Mouse (Mus musculus) heart, postnatal 10 days (tissue): Measurements from ENCODE around the gene Akt1s1. TPM values are rescaled to one million over a fixed set of nuclear protein-coding genes. Genes with fewer than 3 reads are reported as not detected.
A peak's percentile ranks its signal among the peaks of the same experiment; 100 is the strongest.

Source experiments
- DNase-seq, 2 experiments: peaks; one replicate each; pipeline ENCODE4 v3.0.0; 2021
- intact Hi-C: fragments of 180-260 bp; cut with DNase I; formaldehyde crosslinking; loops from one replicate; pipeline ENCODE4 v1.15.1; 2025
- total RNA-seq, 2 experiments: library from RNA; stranded (reverse); gene quantifications; 2 replicates each; pipeline ENCODE4 v1.2.3; 2021

Gene Akt1s1
- total RNA-seq, 2 experiments from 2014 or later, result 76.8 to 78.4 TPM

GRCm38 (mm10) chr7:44821666-44822448 is 26.9 kb upstream of the Akt1s1 start:
- intact Hi-C loops, result loop anchor here (5.0 kb wide), 1 partner anchor 95 kb away; no protein-coding TSS in a partner anchor
- DNase-seq, result no peak

GRCm38 (mm10) chr7:44823409-44823808 is 25.4 kb upstream of the Akt1s1 start:
- DNase-seq, result no peak
- intact Hi-C loops, result loop anchor here (5.0 kb wide), 1 partner anchor 96 kb away; no protein-coding TSS in a partner anchor

GRCm38 (mm10) chr7:44824872-44825271 is 23.9 kb upstream of the Akt1s1 start:
- intact Hi-C loops, result loop anchor here (5.0 kb wide), 2 partner anchors 98 to 178 kb away; no protein-coding TSS in a partner anchor
- DNase-seq, result peak; percentile 84 to 92

GRCm38 (mm10) chr7:44826771-44827170 is 22.0 kb upstream of the Akt1s1 start:
- intact Hi-C loops, result loop anchor here (5.0 kb wide), 1 partner anchor 179 kb away; no protein-coding TSS in a partner anchor
- DNase-seq, result no peak

GRCm38 (mm10) chr7:44828706-44829105 is 20.1 kb upstream of the Akt1s1 start:
- intact Hi-C loops, result loop anchor here (5.0 kb wide), 1 partner anchor 181 kb away; no protein-coding TSS in a partner anchor
- no peak for DNase-seq

GRCm38 (mm10) chr7:44832763-44833162 is 16.0 kb upstream of the Akt1s1 start:
- intact Hi-C loops, result no loop called here
- no peak for DNase-seq

- intact Hi-C loops, result no loop called here
These were observed 13.3 kb upstream of the Akt1s1 start for GRCm38 (mm10) chr7:44835373-44836015.

GRCm38 (mm10) chr7:44836016-44836404 is 12.8 kb upstream of the Akt1s1 start:
- no peak for DNase-seq
- intact Hi-C loops, result no loop called here

More at GRCm38 (mm10) chr7:44835373-44836015, 13.3 kb upstream of the Akt1s1 start:
- DNase-seq, result no peak

- DNase-seq, result no peak
- intact Hi-C loops, result no loop called here
These were observed 12.3 kb upstream of the Akt1s1 start for GRCm38 (mm10) chr7:44836423-44837053.

- intact Hi-C loops, result no loop called here
These were observed 10.7 kb upstream of the Akt1s1 start for GRCm38 (mm10) chr7:44838073-44838472.

GRCm38 (mm10) chr7:44839171-44839490 is 9.7 kb upstream of the Akt1s1 start:
- DNase-seq, result no peak
- intact Hi-C loops, result no loop called here

More at GRCm38 (mm10) chr7:44838073-44838472, 10.7 kb upstream of the Akt1s1 start:
- DNase-seq, result no peak

- intact Hi-C loops, result no loop called here
- peak; percentile 58 to 59 for DNase-seq
These were observed 9.2 kb upstream of the Akt1s1 start for GRCm38 (mm10) chr7:44839491-44840191.

GRCm38 (mm10) chr7:44840426-44840825 is 8.4 kb upstream of the Akt1s1 start:
- DNase-seq, result no peak

GRCm38 (mm10) chr7:44841825-44842463 is 6.8 kb upstream of the Akt1s1 start:
- DNase-seq, result no peak
- intact Hi-C loops, result no loop called here

More at GRCm38 (mm10) chr7:44840426-44840825, 8.4 kb upstream of the Akt1s1 start:
- intact Hi-C loops, result no loop called here

- DNase-seq, result no peak
- intact Hi-C loops, result no loop called here
These were observed 3.8 kb upstream of the Akt1s1 start for GRCm38 (mm10) chr7:44845006-44845405.

GRCm38 (mm10) chr7:44846804-44847203 is 2.0 kb upstream of the Akt1s1 start:
- intact Hi-C loops, result no loop called here
- DNase-seq, result no peak

- DNase-seq, result no peak
- intact Hi-C loops, result loop anchor here (2.0 kb wide), 1 partner anchor 31 kb away; the partner anchor contains the start of genes Atf5, Il4i1 and Nup62
These were observed 1.0 kb upstream of the Akt1s1 start for GRCm38 (mm10) chr7:44847772-44848171.

- DNase-seq, result peak; percentile 94
- intact Hi-C loops, result loop anchor here (2.0 kb wide), 1 partner anchor 33 kb away; the partner anchor contains the start of genes Atf5, Il4i1 and Nup62
These were observed 773 bp downstream of the Akt1s1 start for GRCm38 (mm10) chr7:44849416-44850111.

- intact Hi-C loops, result no loop called here
These were observed 1.4 kb downstream of the Akt1s1 start for GRCm38 (mm10) chr7:44850146-44850545.

More at GRCm38 (mm10) chr7:44850146-44850545, 1.4 kb downstream of the Akt1s1 start:
- DNase-seq, result peak; percentile 79 to 84
